Mouse (Mus musculus) gastrocnemius, postnatal 14 days (tissue): Measurements from ENCODE around the gene Ctbp1. TPM values are rescaled to one million over a fixed set of nuclear protein-coding genes. Genes with fewer than 3 reads are reported as not detected.

ENCODE experiments used
- DNase-seq: peaks from one replicate; pipeline ENCODE4 v3.0.0; 2021; ENCODE audit warnings: mixed read lengths
- intact Hi-C: fragments of 180-260 bp; cut with DNase I; formaldehyde crosslinking; loops from one replicate; pipeline ENCODE4 v1.15.1; 2025; ENCODE audit warnings: low total_unique reads
- total RNA-seq, 2 experiments: library from RNA; stranded (reverse); gene quantifications; 2 replicates each; pipeline ENCODE4 v1.2.3; 2021

Ctbp1 gene
- total RNA-seq, 2 experiments from 2014 or later = 184 to 200 TPM

DNA sequence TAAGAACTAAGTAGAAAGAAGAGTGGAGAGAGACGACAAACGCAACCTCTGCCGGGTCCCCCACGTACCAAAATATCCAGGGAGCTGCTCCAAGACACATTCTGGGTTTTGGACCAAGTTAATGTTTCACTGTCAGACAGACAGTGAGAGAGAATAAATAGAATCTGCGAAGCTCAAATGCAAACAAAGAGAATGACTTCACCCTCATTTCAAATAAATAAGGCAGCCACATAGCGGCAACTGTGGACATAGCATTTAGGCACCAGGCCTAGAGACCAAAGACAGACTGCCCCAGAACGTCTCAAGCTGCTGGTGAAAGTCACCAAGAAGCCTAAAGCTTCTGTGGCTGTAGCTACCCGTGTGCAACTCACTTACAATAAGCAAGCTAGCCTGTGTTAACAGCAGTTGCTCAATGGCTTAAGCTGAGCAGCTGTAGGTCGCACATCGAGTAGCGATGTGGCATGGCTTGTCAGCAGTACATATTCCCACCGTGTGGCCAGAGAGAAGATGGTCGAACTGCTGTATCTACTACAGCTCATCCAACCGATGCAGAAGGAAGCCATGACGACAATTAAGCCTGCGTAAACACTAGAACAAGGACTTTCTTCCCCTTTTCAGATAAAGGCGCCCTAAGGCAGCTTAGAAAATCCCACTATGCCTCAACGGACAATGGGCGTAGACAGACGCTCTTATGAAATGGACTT lies 55.9 kb downstream of the Ctbp1 start:
- intact Hi-C loops = no loop called here
- DNase-seq = peak; percentile 1

DNA sequence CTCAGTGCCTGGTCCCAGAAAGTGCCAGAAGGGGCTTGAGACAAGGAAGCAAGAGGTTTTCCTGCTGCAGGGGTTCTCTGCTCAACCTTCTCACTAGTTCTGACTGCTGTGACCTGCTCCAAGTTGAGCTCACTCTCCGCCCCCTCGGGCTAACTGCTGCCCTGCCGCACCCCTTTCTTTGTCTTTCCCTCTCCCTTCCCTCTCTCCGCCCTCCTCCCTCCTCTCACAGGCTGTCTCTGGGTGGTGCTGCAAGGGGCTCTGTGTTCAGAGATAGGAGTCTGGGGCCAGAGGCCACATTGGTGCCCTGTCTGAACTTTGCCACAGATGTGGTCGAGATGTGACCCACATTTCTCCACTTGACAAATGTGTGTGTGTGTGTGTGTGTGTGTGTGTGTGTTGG lies 56.7 kb downstream of the Ctbp1 start, which contains the start of gene Spon2:
TSS of gene Spon2 (minus strand) at position 375 of the 400 bp plus-strand sequence.
- intact Hi-C loops = no loop called here
- DNase-seq = peak; percentile 52

DNA sequence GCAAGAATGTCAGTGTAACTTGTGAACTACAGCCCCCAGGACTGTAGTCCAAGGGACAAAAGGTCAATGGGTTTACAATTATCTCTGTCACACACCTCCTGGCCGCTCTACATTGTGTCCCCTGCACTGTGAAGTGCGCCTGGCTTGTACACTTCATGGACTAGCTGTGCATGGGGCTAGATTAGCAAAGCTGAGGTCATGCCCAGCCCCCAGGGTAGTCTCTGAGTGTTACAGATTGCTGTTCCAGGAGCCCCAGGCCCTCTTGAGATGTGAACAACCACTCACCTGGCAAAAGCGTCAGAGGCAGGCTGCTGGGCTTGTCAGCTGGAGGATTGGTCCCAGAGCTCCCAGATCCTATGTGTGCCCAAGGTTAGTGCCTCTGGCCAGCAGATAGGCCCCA lies 57.1 kb downstream of the Ctbp1 start:
- intact Hi-C loops = no loop called here
- DNase-seq = no peak

DNA sequence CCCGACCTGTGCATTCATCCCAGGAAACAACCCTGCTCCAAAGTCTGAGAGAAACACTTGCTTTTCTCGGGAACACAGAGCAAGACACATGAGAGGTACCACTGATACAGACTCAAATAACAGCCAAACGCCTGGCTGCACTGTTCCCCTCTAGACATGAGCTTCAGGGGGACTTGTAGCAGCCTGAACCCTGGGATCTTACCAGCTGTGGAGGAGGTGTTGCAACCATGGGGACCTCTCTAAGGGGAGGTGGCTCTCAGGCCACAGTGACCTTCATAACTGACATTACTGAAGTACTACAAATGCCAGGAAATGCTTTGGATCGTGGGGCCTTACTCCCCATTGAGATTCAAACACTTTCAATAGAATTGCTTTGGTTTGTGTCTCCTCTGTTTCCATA lies 60.1 kb downstream of the Ctbp1 start:
- DNase-seq = no peak

DNA sequence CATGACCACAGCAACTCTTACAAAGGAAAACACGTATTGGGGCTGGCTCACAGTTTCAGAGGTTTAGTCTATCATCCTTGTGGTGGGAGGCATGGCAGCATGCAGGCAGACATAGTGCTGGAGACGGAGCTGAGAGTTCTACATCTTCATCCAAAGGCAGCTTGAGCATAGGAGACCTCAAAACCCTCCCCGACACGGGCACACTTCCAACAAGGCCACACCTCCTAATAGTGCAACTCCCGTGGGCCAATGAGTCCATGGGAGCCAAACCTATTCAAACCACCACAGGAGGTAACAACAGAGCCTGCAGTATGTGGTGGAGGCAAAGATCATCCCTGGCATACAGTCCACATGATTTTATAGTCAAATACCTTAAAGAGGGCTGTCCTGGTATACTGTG lies 63.5 kb downstream of the Ctbp1 start:
- DNase-seq = no peak
- intact Hi-C loops = no loop called here

More for the DNA sequence above, 60.1 kb downstream of the Ctbp1 start:
- intact Hi-C loops = no loop called here

DNA sequence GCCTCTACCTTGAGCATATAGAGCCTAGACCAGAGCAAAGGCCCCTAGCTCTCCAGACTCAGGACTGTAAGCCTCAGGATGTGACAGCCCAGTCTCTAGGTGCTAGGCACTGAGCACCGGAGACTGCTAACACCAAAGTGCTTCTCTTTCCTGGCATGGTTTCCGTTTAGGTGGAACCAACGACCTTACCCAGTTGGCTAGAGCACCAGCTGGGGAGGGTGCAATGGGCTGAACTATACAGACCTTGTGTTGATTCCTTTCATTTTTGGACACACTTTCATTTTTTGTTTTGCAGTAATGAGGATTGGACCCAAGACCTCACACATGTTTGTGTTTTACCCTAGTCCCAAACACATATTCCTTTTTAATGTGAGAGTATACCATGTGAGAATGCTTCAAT lies 64.3 kb downstream of the Ctbp1 start:
- DNase-seq = no peak
- intact Hi-C loops = no loop called here

DNA sequence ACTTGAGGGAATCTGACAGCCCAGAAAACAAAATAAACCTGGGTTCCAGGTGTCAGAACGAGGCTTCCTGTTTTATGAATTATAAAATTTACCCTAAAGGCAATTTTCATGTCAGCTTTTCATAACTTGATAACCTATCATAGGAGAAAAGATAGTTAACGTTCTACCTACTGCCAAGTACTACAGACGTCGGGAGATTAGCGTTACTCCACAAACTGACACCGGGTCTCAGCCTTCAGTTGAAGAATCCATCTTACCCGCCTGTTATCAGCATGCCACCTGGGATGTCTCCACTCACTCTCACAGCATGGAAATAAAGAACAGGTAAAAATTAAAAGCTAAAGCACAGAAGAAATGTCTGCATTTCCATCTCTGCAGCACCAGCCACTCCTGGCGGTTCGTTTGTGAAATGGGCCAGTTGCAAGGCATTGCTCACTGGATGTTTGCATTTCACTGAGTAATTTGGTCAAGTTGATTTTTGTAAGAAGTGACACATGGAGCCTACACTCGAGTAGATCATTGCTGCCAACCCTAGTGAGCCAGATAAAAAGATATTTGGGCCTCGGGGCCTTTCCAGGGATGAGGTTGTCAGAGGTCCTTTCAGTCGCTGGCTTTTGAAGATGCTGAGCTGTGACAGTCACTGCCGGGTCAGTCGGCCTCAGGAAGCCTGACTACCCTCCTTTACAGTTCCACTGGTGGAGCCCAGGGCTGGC lies 66.1 kb downstream of the Ctbp1 start:
- intact Hi-C loops = loop anchor here (10.0 kb wide), 1 partner anchor 176 kb away; no protein-coding TSS in a partner anchor

DNA sequence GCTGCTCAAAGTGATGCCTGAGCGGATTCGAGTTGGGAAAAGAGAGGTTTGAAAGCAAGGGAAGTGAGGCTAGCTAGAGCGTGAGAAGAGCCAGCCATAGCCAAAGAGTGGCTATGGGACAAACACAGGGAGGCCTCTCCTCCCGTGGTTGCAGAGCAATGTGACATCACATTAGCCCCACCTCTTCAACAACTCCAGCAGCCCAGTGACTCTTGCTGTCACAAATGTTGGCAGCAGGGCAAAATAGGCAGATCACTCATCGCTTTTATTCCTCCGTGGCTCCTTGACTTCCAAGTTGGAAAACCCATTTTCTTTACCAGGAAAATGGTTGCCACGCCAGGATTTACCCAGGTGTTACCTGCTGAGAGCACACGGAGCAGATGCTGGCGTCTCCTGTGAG lies 67.7 kb downstream of the Ctbp1 start:
- no peak for DNase-seq
- intact Hi-C loops = loop anchor here (10.0 kb wide), 1 partner anchor 178 kb away; no protein-coding TSS in a partner anchor

More for the DNA sequence above, 66.1 kb downstream of the Ctbp1 start:
- DNase-seq = no peak

DNA sequence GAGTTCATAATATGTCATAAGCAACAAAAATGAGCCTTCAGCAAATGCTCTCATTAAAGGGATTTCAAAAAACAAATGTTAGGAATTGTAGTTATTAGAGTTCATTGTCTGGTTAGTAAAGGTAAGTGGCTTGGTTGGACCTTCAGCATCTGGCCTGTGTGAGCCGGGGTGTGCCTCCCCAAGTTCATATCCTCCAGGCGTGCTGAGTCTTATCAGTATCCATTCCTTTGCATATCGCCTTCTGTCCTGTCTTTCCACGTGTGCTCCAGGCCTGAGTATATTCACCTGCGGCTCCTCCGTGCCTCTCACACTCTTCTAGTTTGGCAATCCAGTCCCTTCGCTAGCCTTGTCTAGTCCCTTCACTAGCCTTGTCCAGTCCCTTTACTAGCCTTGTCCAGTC lies 68.5 kb downstream of the Ctbp1 start:
- DNase-seq = no peak
- intact Hi-C loops = loop anchor here (10.0 kb wide), 1 partner anchor 178 kb away; no protein-coding TSS in a partner anchor

DNA sequence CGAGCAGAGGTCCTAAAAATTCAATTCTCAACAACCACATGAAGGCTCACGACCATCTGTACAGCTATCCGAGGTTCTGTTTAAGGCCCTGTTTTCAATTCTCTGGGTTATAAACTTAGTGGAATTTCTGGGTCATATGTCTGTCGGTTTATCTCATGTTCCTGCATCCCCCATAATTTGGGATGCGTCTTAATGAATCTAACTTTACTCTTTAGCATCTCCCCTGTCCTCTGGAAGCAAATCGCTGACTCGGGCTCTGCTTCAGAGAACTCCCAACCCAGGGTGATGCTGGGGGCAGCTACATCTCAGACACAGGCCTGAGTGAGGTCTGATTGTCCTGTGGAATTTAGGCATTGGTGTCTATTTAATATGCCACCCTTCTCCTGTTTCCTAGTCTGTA lies 70.5 kb downstream of the Ctbp1 start:
- intact Hi-C loops = loop anchor here (5.0 to 10.0 kb wide), 2 partner anchors 43 to 181 kb away; no protein-coding TSS in a partner anchor
- no peak for DNase-seq

DNA sequence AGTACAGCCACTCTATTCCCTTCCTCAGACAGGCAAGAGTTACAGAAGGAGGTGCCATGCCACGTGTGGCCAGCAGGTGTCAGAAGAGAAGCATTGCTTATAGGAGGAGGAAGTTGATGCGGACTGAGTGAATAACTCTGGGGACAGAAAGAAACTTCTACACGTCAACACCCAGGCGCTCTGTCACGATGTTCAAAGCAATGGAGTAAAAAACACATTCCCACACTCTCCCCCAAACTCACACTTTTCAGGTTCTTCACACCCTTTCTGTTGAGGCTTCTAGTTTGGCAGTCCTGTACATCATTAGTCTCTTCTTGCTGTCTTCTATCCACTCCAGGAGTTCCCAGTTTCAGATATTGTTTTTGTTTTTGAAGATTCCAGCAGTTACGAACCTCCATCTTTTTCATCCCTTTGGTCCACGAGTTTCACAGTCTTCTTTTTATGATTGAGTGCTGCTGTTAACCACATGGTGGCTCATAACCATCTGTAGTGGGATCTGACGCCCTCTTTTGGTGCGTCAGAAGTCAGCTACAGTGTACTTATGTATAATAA lies 71.0 kb downstream of the Ctbp1 start:
- intact Hi-C loops = loop anchor here (5.0 to 10.0 kb wide), 2 partner anchors 44 to 181 kb away; no protein-coding TSS in a partner anchor
- peak; percentile 81 for DNase-seq

DNA sequence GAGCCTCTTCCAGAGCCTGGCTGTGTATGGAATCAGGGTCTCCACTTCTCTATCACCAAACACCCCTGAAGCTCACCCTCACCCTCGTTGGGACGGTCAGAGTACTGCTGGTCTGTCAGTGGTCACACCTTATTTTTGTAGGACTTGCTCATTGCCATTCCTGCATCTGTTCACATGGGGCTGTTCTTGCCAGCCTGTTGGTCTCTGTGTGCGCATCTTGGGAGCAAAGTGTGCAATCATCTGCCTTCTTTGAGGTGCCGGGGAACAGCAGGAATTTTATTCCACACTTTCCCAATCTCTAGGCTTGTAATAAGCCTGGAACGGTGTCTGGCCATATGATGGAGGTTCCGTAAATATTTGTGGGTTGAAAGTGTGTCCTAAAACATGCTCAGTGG lies 71.6 kb downstream of the Ctbp1 start:
- no peak for DNase-seq
- intact Hi-C loops = loop anchor here (5.0 to 10.0 kb wide), 2 partner anchors 44 to 182 kb away; no protein-coding TSS in a partner anchor

DNA sequence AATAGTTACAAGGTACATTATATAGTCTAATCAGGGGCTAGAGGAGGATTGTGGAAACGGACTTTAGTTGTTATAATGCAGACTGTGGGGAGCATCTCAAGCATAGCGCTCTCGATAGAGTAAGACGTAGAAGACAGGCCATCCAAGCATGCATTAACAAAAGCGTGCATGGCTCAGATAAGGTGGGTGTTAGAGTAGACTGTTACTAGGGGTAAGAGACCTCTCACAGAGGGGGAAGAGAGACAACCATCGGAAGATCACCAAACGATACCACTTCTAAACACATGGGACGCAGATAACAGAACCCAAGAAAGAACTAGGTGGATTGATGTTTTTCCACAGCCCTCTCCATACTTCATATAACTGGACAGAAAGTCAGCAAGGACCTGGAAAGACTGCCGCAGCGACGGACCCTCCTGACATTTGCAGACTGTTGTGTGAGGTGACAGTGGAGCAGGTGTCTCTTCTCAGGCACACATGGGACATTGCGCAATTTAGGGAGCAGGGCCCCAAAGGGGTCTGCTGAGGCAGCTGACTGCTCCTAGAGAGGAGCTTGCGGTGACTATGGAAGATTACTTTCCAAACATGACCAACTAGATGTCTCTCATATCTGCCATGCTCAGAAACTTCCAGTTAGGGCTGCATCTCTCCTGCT lies 72.2 kb downstream of the Ctbp1 start:
- no peak for DNase-seq
- intact Hi-C loops = loop anchor here (5.0 to 10.0 kb wide), 2 partner anchors 45 to 182 kb away; no protein-coding TSS in a partner anchor

DNA sequence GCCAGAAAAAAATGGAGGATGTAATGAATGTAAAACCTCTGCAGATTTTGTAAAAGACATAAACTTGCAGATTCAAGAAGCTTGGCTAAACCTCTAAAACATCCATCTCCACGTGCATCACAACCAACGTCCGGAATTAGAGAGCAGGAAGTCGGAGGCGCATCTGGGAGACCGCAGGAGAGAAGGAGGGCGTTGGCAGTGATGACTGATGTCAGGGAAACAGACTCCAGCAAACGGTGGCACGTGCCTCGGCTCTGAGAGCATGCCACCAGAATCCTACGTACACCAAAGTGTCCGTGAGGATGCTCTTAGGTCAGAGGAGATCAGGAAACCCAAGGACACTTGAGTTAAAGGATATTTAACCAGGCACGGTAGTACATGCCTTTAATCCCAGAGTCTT lies 73.1 kb downstream of the Ctbp1 start:
- intact Hi-C loops = loop anchor here (5.0 to 10.0 kb wide), 2 partner anchors 46 to 183 kb away; no protein-coding TSS in a partner anchor
- no peak for DNase-seq

DNA sequence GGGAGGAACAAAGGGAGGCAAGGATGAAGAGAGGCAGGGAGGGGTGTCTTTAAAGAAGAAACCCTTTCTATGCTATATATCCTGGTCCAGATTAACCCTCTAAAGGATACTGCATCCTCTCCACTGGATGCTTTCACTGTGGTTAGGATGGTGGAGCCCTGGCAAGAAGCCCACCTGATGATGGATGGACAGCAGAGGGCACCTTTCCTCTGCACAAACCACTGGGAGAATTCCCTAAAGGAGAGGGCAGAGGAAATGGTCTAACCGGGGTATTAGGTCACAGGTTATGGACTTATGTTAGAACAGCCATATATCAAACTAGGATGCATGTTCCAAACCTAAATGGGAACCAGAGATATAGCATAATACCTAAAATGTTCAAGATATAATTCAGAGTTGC lies 74.7 kb downstream of the Ctbp1 start:
- no peak for DNase-seq
- intact Hi-C loops = loop anchor here (5.0 to 10.0 kb wide), 2 partner anchors 47 to 185 kb away; no protein-coding TSS in a partner anchor

Other genes starting within 250 kb of the Ctbp1 start
- gene Slc5a1, start 170.8 kb downstream of the Ctbp1 start, total RNA-seq = not detected
- 10 to 100 TPM in 1 of 2 experiments, 1 to 10 TPM in 1; 3.5 to 12.3 TPM for gene Spon2, start 56.5 kb downstream of the Ctbp1 start, total RNA-seq
- 10 to 100 TPM; 64.9 to 65.0 TPM for gene Maea, start 60.5 kb upstream of the Ctbp1 start, total RNA-seq
- gene Uvssa, start 103.6 kb upstream of the Ctbp1 start, total RNA-seq = 1 to 10 TPM; 3.2 to 3.6 TPM
- gene Nkx1-1, start 159.0 kb upstream of the Ctbp1 start, total RNA-seq = not detected